In the genomic region with DNA sequence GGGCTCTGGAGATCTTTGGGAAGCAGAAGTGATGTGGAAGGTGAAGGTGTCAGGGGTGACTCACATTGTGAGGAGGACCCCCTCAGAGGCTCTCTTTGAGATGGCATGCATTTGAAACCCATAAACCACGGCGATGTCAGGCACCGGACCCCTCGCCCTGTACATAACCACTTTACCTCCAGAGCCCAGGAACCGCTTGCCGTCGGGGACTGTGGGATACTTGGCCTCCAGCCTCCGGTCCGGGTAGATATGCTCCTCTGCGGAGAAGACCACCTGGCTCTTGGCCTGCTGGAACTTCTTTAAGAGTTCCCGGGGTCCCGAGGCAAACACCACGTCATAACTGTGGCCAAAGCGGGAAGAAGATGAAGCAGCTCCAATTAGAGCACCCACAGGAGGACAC, we compare ENCODE assay signal across 16 mouse cellular contexts.
"Had no signal": no experiment of that assay in that cellular context is flagged by ENCODE, and none has a peak within 500 bp of the region (broad histone marks: within the 10 kb centered on the region; RNA-seq: fewer than 3 reads in every experiment).

No protein-coding gene starts in this region.

- DNase-seq: cerebellum, adult 8-10 months; cerebellum, adult 9-10 months; cerebellum, adult 9-11 months; cerebellum, postnatal 10 days; cerebellum, postnatal 14 days; cerebellum, postnatal 25 days; cerebellum, postnatal 36 days; embryo, embryonic 11 days; forebrain, postnatal 0 days; gastrocnemius, adult 2 months; gastrocnemius, postnatal 10 days; gastrocnemius, postnatal 14 days; gastrocnemius, postnatal 25 days; gastrocnemius, postnatal 36 days; heart, adult 18-20 months; heart, adult 2 months had no signal
